Mouse (Mus musculus) layer of hippocampus, adult 2 months (tissue): ENCODE measurements around the gene Grhl3. TPM values are rescaled to one million over a fixed set of nuclear protein-coding genes. Genes with fewer than 3 reads are reported as not detected.
"Not testable (repeated sequence)": the region's sequence is repeated elsewhere in the genome, so short reads cannot be mapped to it uniquely, and the experiment has no call there.

Experiments used
- DNase-seq, 2 experiments: peaks; one replicate each; pipeline ENCODE4 v3.0.0; 2022; ENCODE audit warnings: low spot score in 2 of 2
- H3K27ac ChIP-seq: fragments of 200-600 bp; 2 replicates; pipeline ENCODE4 v1.8.1; 2022
- H3K4me3 ChIP-seq: fragments of 200-600 bp; 2 replicates; pipeline ENCODE4 v1.8.1; 2022; ENCODE audit warnings: mild to moderate bottlenecking
- CTCF ChIP-seq: fragments of 200-600 bp; conservative IDR thresholded peaks from 2 replicates; pipeline ENCODE4 v1.8.1; 2022; ENCODE audit warnings: antibody characterized with exemption, mild to moderate bottlenecking, moderate library complexity
- long read RNA-seq, 2 experiments: library from polyadenylated mRNA; stranded (forward); transcript quantifications; one replicate each; pipeline ENCODE4 v2.0.0; 2021; ENCODE audit warnings: borderline mapping rate in 2 of 2
- total RNA-seq, 2 experiments: library from RNA; stranded (reverse); gene quantifications; 2 replicates each; pipeline ENCODE4 v1.2.3; 2021

Gene Grhl3
- total RNA-seq: under 1 TPM; 0.56 to 0.97 TPM
- long read RNA-seq, experiment 1: 0 reads
- long read RNA-seq, experiment 2: 0 reads

- peak in 1 of 2 experiments; percentile 8 for DNase-seq
- Histone ChIP-seq H3K4me3 (peak within 1 kb of the TSS; percentile 48), H3K27ac (no peak within 1 kb of the TSS)
- peak; percentile 23; the same call in 1 of the 2 replicates for TF ChIP-seq CTCF
Measured at GRCm38 (mm10) chr4:135573251-135573808, at the start of gene Grhl3. TSS of gene Grhl3 (minus strand) at chr4:135573630.

- peak in 1 of 2 experiments; percentile 39 for DNase-seq
- Histone ChIP-seq H3K27ac (no peak overlapping the region), H3K4me3 (no peak overlapping the region)
- no peak for TF ChIP-seq CTCF
Measured at GRCm38 (mm10) chr4:135622290-135622689, 48.9 kb upstream of the Grhl3 start.

- no peak for TF ChIP-seq CTCF
- Histone ChIP-seq H3K4me3 (no peak overlapping the region), H3K27ac (no peak overlapping the region)
- DNase-seq: no peak
Measured at GRCm38 (mm10) chr4:135620461-135620860, 47.0 kb upstream of the Grhl3 start.

GRCm38 (mm10) chr4:135617783-135618470, 44.5 kb upstream of the Grhl3 start:
- Histone ChIP-seq H3K4me3 (no peak overlapping the region), H3K27ac (no peak overlapping the region)
- 0 out of 2 replicates have a peak, but pooled peaks have one; percentile 14 for TF ChIP-seq CTCF
- peak in 1 of 2 experiments; percentile 9 for DNase-seq

- Histone ChIP-seq H3K27ac (no peak overlapping the region), H3K4me3 (no peak overlapping the region)
- no peak for DNase-seq
- no peak for TF ChIP-seq CTCF
Measured at GRCm38 (mm10) chr4:135617038-135617437, 43.6 kb upstream of the Grhl3 start.

- not testable (repeated sequence) for H3K4me3 ChIP-seq, DNase-seq, H3K27ac ChIP-seq
Measured at GRCm38 (mm10) chr4:135615307-135615706, 41.9 kb upstream of the Grhl3 start.

GRCm38 (mm10) chr4:135609986-135610385, 36.6 kb upstream of the Grhl3 start:
- DNase-seq: no peak
- no peak for TF ChIP-seq CTCF
- no peak overlapping the region for H3K27ac ChIP-seq
- H3K4me3 ChIP-seq: no peak overlapping the region

GRCm38 (mm10) chr4:135607979-135608885, 34.8 kb upstream of the Grhl3 start:
- no peak for TF ChIP-seq CTCF
- DNase-seq: no peak
- Histone ChIP-seq H3K27ac (no peak overlapping the region), H3K4me3 (no peak overlapping the region)

- Histone ChIP-seq H3K4me3 (no peak overlapping the region), H3K27ac (no peak overlapping the region)
- DNase-seq: no peak
- no peak for TF ChIP-seq CTCF
Measured at GRCm38 (mm10) chr4:135606271-135606670, 32.8 kb upstream of the Grhl3 start.

- Histone ChIP-seq H3K4me3 (no peak overlapping the region), H3K27ac (no peak overlapping the region)
- DNase-seq: no peak
- no peak for TF ChIP-seq CTCF
Measured at GRCm38 (mm10) chr4:135601530-135601929, 28.1 kb upstream of the Grhl3 start.

GRCm38 (mm10) chr4:135599497-135600182, 26.2 kb upstream of the Grhl3 start:
- no peak for DNase-seq
- TF ChIP-seq CTCF: no peak
- Histone ChIP-seq H3K27ac (no peak overlapping the region), H3K4me3 (no peak overlapping the region)

- Histone ChIP-seq H3K27ac (no peak overlapping the region), H3K4me3 (no peak overlapping the region)
- DNase-seq: no peak
- no peak for TF ChIP-seq CTCF
Measured at GRCm38 (mm10) chr4:135598998-135599397, 25.6 kb upstream of the Grhl3 start.
